Mouse (Mus musculus) megakaryocyte-erythroid progenitor cell, adult 5-6 weeks (primary cell): ENCODE data around the gene Nrbf2. TPM values are rescaled to one million over a fixed set of nuclear protein-coding genes. Genes with fewer than 3 reads are reported as not detected.

Source experiments
- ATAC-seq: replicated peaks from 2 replicates; pipeline ENCODE4 v1.8.0; 2016; ENCODE audit warnings: mild to moderate bottlenecking, inconsistent platforms; ENCODE audit not compliant: severe bottlenecking, poor library complexity, low FRiP score, low TSS enrichment
- total RNA-seq, 2 experiments: library from RNA; stranded (forward) in 1 of 2; stranded (reverse) in 1 of 2; fragments of 200-1000, 215-1000 nt in 1 of 2; fragments of >200 nt in 1 of 2; fragmentation: Nextera tagmentation in 1 of 2; gene quantifications; 2 replicates each; pipeline ENCODE4 v1.2.3; 2014 to 2017

Nrbf2 gene
- total RNA-seq, 2 experiments from 2014 or later: 24.0 to 26.4 TPM

- peak; percentile 25; the same call in 1 of the 2 replicates for ATAC-seq
Observed at GRCm38 (mm10) chr10:67296482-67297152, 11.5 kb upstream of the Nrbf2 start.

GRCm38 (mm10) chr10:67295938-67296466 lies 10.9 kb upstream of the Nrbf2 start:
- ATAC-seq: peak; percentile 30

- ATAC-seq: peak; percentile 25
Observed at GRCm38 (mm10) chr10:67295331-67295730, 10.2 kb upstream of the Nrbf2 start.

GRCm38 (mm10) chr10:67291087-67291486 lies 6.0 kb upstream of the Nrbf2 start:
- no peak for ATAC-seq

GRCm38 (mm10) chr10:67290622-67291021 lies 5.5 kb upstream of the Nrbf2 start:
- no peak for ATAC-seq

- no peak for ATAC-seq
Observed at GRCm38 (mm10) chr10:67287877-67288276, 2.8 kb upstream of the Nrbf2 start.

- peak; percentile 64 for ATAC-seq
Observed at GRCm38 (mm10) chr10:67284761-67285175, 337 bp downstream of the Nrbf2 start.

- no peak for ATAC-seq
Observed at GRCm38 (mm10) chr10:67284311-67284710, 794 bp downstream of the Nrbf2 start.

GRCm38 (mm10) chr10:67283516-67283915 lies 1.6 kb downstream of the Nrbf2 start:
- ATAC-seq: no peak

- ATAC-seq: no peak
Observed at GRCm38 (mm10) chr10:67282531-67282930, 2.6 kb downstream of the Nrbf2 start.

GRCm38 (mm10) chr10:67281852-67282251 lies 3.3 kb downstream of the Nrbf2 start:
- peak; percentile 55 for ATAC-seq

GRCm38 (mm10) chr10:67275916-67276315 lies 9.2 kb downstream of the Nrbf2 start:
- ATAC-seq: no peak

GRCm38 (mm10) chr10:67264852-67265251 lies 20.3 kb downstream of the Nrbf2 start:
- peak; percentile 58; the same call in 1 of the 2 replicates for ATAC-seq

- ATAC-seq: no peak
Observed at GRCm38 (mm10) chr10:67253115-67253514, 32.0 kb downstream of the Nrbf2 start.

- no peak for ATAC-seq
Observed at GRCm38 (mm10) chr10:67252353-67252752, 32.8 kb downstream of the Nrbf2 start.

GRCm38 (mm10) chr10:67250846-67251245 lies 34.3 kb downstream of the Nrbf2 start:
- ATAC-seq: no peak

- ATAC-seq: no peak
Observed at GRCm38 (mm10) chr10:67249486-67249885, 35.6 kb downstream of the Nrbf2 start.

- peak; percentile 90 for ATAC-seq
Observed at GRCm38 (mm10) chr10:67247145-67247544, 38.0 kb downstream of the Nrbf2 start.

- no peak for ATAC-seq
Observed at GRCm38 (mm10) chr10:67230439-67230838, 54.7 kb downstream of the Nrbf2 start.

- ATAC-seq: no peak
Observed at GRCm38 (mm10) chr10:67226543-67226942, 58.6 kb downstream of the Nrbf2 start.

- ATAC-seq: no peak
Observed at GRCm38 (mm10) chr10:67226109-67226508, 59.0 kb downstream of the Nrbf2 start.
